In the genomic region with DNA sequence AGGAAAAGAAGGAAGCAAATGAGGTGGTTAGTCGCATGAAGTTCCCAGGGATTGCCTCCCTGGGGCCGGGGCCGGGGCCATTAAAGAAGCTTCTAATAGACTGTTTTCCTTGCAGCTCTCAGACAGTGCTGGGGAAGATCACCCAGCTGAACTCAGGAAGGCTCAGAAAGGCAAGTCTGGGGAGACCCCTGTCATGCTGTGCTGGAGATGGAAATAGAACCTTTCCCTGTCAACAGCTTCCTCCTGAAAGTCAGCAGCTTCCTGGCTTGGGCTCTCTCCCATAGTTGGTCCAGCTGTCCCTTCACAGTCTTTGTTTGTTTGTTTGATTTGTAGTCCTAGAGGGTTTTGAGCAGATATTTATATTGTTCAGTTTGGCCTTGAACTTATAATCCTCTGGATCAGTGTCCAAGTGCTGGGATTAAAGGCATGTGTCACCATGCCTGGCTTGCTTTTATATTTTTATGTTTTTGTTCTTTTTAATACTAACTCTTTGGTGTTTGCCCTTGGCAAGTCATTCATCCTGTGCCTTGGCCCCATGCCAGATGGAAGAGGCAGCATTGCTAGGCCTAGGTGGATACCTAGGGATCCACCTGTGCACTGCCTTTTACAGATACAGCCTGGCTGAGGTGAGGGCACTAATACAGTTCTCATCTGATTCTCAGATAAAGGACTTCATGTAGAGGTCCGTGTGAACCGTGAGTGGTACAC, we compare ENCODE assay signal across 16 mouse cellular contexts. TPM values are rescaled to one million over a fixed set of nuclear protein-coding genes. Genes with fewer than 3 reads are reported as not detected.
A peak's percentile ranks its signal among the peaks of the same experiment; 100 is the strongest.
DNase-seq lines count a peak whose midpoint lies in the region; TF ChIP-seq lines count a peak whose summit lies in the region.
"Had no signal": no experiment of that assay in that cellular context is flagged by ENCODE, and none has a peak within 500 bp of the region (broad histone marks: within the 10 kb centered on the region; RNA-seq: fewer than 3 reads in every experiment).

No protein-coding gene starts in this region.

- H3K36me3 ChIP-seq in thymus, adult 2 months (ENCODE audit: control insufficient read depth, insufficient read depth, low read length): peaks cover 74% of the 10 kb centered on the region

- no peak overlapping the region for H3K27ac ChIP-seq in thymus, adult 2 months (ENCODE audit: control insufficient read depth, insufficient read depth, low read length)
- H3K27ac ChIP-seq: embryonic facial prominence, embryonic 15.5 days; forebrain, embryonic 13.5 days; hindbrain, embryonic 10.5 days; intestine, embryonic 15.5 days; liver, embryonic 13.5 days; neural tube, embryonic 12.5 days had no signal

- WGBS in lung, adult 2 months: 87% methylated on average over 5 of the region's 5 CpGs
- 98% methylated on average over 5 of the region's 5 CpGs for WGBS in thymus, adult 2 months

- no peak for TF ChIP-seq CTCF in lung, adult 2 months (IDR thresholded peaks at IDR 0.05; ENCODE audit: insufficient read depth, low read length)
- no peak for TF ChIP-seq CTCF in thymus, adult 2 months (IDR thresholded peaks at IDR 0.05; ENCODE audit: borderline replicate concordance, control insufficient read depth, extremely low read depth, insufficient read depth, low read length, poor library complexity)

- intact Hi-C loops in left cerebral cortex, postnatal 4 days (cut with DNase I): no loop called here
- intact Hi-C loops in left cerebral cortex, postnatal 25 days (cut with DNase I): no loop called here

- peak; percentile 27 for DNase-seq in cerebellum, adult 11 months
- no peak for DNase-seq in cerebellum, adult 9-11 months
- DNase-seq in left cerebral cortex, postnatal 4 days: peak; percentile 32
- no peak for DNase-seq in left cerebral cortex, postnatal 25 days (ENCODE audit: low spot score in 2 of 2)
- peak; percentile 34 for DNase-seq in cerebellum, adult 9-10 months
- peak; percentile 20 to 40 for DNase-seq in kidney, postnatal 4 days
- DNase-seq in lung, adult 2 months: no peak
- no peak for DNase-seq in thymus, adult 2 months
- DNase-seq: liver, embryonic 13.5 days; lung, postnatal 14 days had no signal

- TF ChIP-seq POLR2A in lung, adult 2 months (IDR thresholded peaks at IDR 0.05; ENCODE audit: borderline replicate concordance, extremely low read depth, low read depth, low read length): no peak
- TF ChIP-seq POLR2A in thymus, adult 2 months (IDR thresholded peaks at IDR 0.05; ENCODE audit: control insufficient read depth, extremely low read depth, insufficient read depth, low read length, poor library complexity): no peak

- H3K4me1 ChIP-seq in lung, adult 2 months (ENCODE audit: control insufficient read depth, insufficient read depth, low read length): peaks cover 4% of the 10 kb centered on the region; the same call in 1 of the 2 replicates
- no peaks in the 10 kb centered on the region for H3K4me1 ChIP-seq in thymus, adult 2 months (replicated peaks; ENCODE audit: control insufficient read depth, insufficient read depth, low read length)
- H3K4me1 ChIP-seq: embryonic facial prominence, embryonic 15.5 days; forebrain, embryonic 13.5 days; hindbrain, embryonic 10.5 days; intestine, embryonic 15.5 days; liver, embryonic 13.5 days; neural tube, embryonic 12.5 days had no signal

- H3K27me3 ChIP-seq in thymus, adult 2 months (ENCODE audit: control insufficient read depth, insufficient read depth, low read length): no peaks in the 10 kb centered on the region
- H3K27me3 ChIP-seq: CH12.LX; embryonic facial prominence, embryonic 15.5 days; forebrain, embryonic 13.5 days; intestine, embryonic 15.5 days; liver, embryonic 13.5 days; neural tube, embryonic 12.5 days had no signal

- H3K4me3 ChIP-seq in lung, adult 2 months (replicated peaks; ENCODE audit: extremely low read depth, low read depth, low read length): no peak overlapping the region
- H3K4me3 ChIP-seq in thymus, adult 2 months (ENCODE audit: control insufficient read depth, insufficient read depth, low read length): no peak overlapping the region
- H3K4me3 ChIP-seq: embryonic facial prominence, embryonic 15.5 days; forebrain, embryonic 13.5 days; hindbrain, embryonic 10.5 days; intestine, embryonic 15.5 days; liver, embryonic 13.5 days; neural tube, embryonic 12.5 days had no signal

RNA-seq across cellular contexts. Expression of a gene that starts 35.9 kb away (rescaled TPM):
- 10 to 100 TPM; 74.3 to 77.6 TPM for total RNA-seq in left cerebral cortex, postnatal 4 days (2021)
- 10 to 100 TPM; 39.6 to 41.9 TPM for total RNA-seq in left cerebral cortex, postnatal 25 days (2021)
- 7.9 and 11.1 TPM in 2 replicates for polyA plus RNA-seq in lung, adult 2 months (2012; rRNA removed)
- polyA plus RNA-seq in thymus, adult 2 months (2012; rRNA removed): 21.8 and 22.6 TPM in 2 replicates

Comparison
In these comparisons a context has a peak if more than half of its experiments do, and no peak if none do; other contexts are left out.
1. DNase-seq: peak in cerebellum, adult 11 months (single experiment), left cerebral cortex, postnatal 4 days (single experiment), cerebellum, adult 9-10 months (single experiment) and kidney, postnatal 4 days (2 of 2); none in cerebellum, adult 9-11 months (single experiment), left cerebral cortex, postnatal 25 days (0 of 2), lung, adult 2 months (single experiment) and thymus, adult 2 months (single experiment).